Mouse (Mus musculus): ENCODE results near the gene Gpr141.
"Not testable (repeated sequence)": the region's sequence is repeated elsewhere in the genome, so short reads cannot be mapped to it uniquely, and the experiment has no call there.

Gene Gpr141

GRCm38 (mm10) chr13:19824071-19824470, at the start of gene Gpr141:
Gene Gpr141, minus strand, starts transcription at chr13:19824257.
- no peak for DNase-seq (ENCODE audit: low read depth, low spot score)

- DNase-seq (ENCODE audit: low read depth, low spot score) = no peak
Measured at GRCm38 (mm10) chr13:19864241-19864640, 40.2 kb upstream of the Gpr141 start.

- DNase-seq (ENCODE audit: low read depth, low spot score) = no peak
Measured at GRCm38 (mm10) chr13:19854629-19855333, 30.7 kb upstream of the Gpr141 start.

GRCm38 (mm10) chr13:19854049-19854448, 30.0 kb upstream of the Gpr141 start:
- DNase-seq (ENCODE audit: low read depth, low spot score) = no peak

- DNase-seq (ENCODE audit: low read depth, low spot score) = no peak
Measured at GRCm38 (mm10) chr13:19843448-19843847, 19.4 kb upstream of the Gpr141 start.

- DNase-seq (ENCODE audit: low read depth, low spot score) = no peak
Measured at GRCm38 (mm10) chr13:19842707-19843106, 18.6 kb upstream of the Gpr141 start.

- no peak for DNase-seq (ENCODE audit: low read depth, low spot score)
Measured at GRCm38 (mm10) chr13:19841615-19842014, 17.6 kb upstream of the Gpr141 start.

GRCm38 (mm10) chr13:19840206-19840605, 16.1 kb upstream of the Gpr141 start:
- DNase-seq (ENCODE audit: low read depth, low spot score) = no peak

GRCm38 (mm10) chr13:19830560-19830959, 6.5 kb upstream of the Gpr141 start:
- no peak for DNase-seq (ENCODE audit: low read depth, low spot score)

- DNase-seq (ENCODE audit: low read depth, low spot score) = no peak
Measured at GRCm38 (mm10) chr13:19828095-19828494, 4.0 kb upstream of the Gpr141 start.

- DNase-seq (ENCODE audit: low read depth, low spot score) = no peak
Measured at GRCm38 (mm10) chr13:19821639-19822038, 2.4 kb downstream of the Gpr141 start.

GRCm38 (mm10) chr13:19819926-19820325, 4.1 kb downstream of the Gpr141 start:
- no peak for DNase-seq (ENCODE audit: low read depth, low spot score)

GRCm38 (mm10) chr13:19819243-19819642, 4.8 kb downstream of the Gpr141 start:
- DNase-seq (ENCODE audit: low read depth, low spot score) = peak; percentile 60

- no peak for DNase-seq (ENCODE audit: low read depth, low spot score)
Measured at GRCm38 (mm10) chr13:19794942-19795341, 29.1 kb downstream of the Gpr141 start.

GRCm38 (mm10) chr13:19794486-19794885, 29.6 kb downstream of the Gpr141 start:
- DNase-seq (ENCODE audit: low read depth, low spot score) = no peak

GRCm38 (mm10) chr13:19793761-19794160, 30.3 kb downstream of the Gpr141 start:
- DNase-seq (ENCODE audit: low read depth, low spot score) = no peak

GRCm38 (mm10) chr13:19787946-19788345, 36.1 kb downstream of the Gpr141 start:
- DNase-seq (ENCODE audit: low read depth, low spot score) = not testable (repeated sequence)

- no peak for DNase-seq (ENCODE audit: low read depth, low spot score)
Measured at GRCm38 (mm10) chr13:19770163-19770562, 53.9 kb downstream of the Gpr141 start.

GRCm38 (mm10) chr13:19767202-19767601, 56.9 kb downstream of the Gpr141 start:
- no peak for DNase-seq (ENCODE audit: low read depth, low spot score)

- DNase-seq (ENCODE audit: low read depth, low spot score) = no peak
Measured at GRCm38 (mm10) chr13:19764276-19764675, 59.8 kb downstream of the Gpr141 start.

- no peak for DNase-seq (ENCODE audit: low read depth, low spot score)
Measured at GRCm38 (mm10) chr13:19763211-19763610, 60.8 kb downstream of the Gpr141 start.

GRCm38 (mm10) chr13:19745741-19746140, 78.3 kb downstream of the Gpr141 start:
- DNase-seq (ENCODE audit: low read depth, low spot score) = no peak

- DNase-seq (ENCODE audit: low read depth, low spot score) = no peak
Measured at GRCm38 (mm10) chr13:19744536-19744935, 79.5 kb downstream of the Gpr141 start.

- DNase-seq (ENCODE audit: low read depth, low spot score) = no peak
Measured at GRCm38 (mm10) chr13:19734597-19734996, 89.5 kb downstream of the Gpr141 start.

All from ZHBTc4 (cell line).